ENCODE assay signal across 21 mouse cellular contexts in the genomic region with DNA sequence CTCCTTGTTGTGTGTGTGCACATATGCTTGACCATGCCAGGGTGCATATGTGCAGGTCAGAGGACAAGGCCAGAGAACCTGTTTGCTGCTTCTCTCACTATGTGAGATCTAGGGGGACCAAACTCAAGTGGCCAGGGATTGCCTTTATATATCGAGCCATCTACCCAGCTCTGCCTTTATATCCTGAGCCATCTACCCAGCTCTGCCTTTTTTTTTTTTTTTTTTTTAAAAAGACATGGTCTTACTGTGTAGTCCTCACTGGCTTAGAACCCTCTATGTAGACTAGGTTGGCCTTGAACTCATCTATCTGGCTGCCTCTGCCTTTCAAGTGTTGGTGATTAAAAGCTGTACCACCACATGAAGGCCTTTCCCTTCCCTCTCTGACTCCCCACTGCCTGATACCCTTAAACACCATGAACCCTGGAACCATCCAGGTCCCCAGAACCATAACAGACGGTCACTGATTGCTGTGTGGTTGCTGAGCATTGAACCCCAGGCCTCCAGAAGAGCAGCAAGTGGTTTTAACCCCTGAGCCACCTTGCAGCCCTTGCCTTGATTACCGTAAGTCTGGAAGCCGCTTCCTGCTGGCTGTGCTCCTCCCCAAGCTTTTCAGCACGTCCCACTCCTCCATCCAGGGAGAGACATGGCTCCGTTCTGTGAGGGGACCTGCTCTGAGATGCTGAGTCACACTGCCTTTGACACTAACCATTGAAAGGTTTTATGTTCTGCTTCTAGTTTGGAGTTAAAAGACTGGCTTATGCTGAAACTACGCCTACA. TPM values are rescaled to one million over a fixed set of nuclear protein-coding genes. Genes with fewer than 3 reads are reported as not detected.
DNase-seq lines count a peak whose midpoint lies in the region; ATAC-seq and TF ChIP-seq lines count a peak whose summit lies in the region.
"Had no signal": no experiment of that assay in that cellular context is flagged by ENCODE, and none has a peak within 500 bp of the region (broad histone marks: within the 10 kb centered on the region; RNA-seq: fewer than 3 reads in every experiment).

No protein-coding gene starts in this region.

- H3K27ac ChIP-seq in ES-E14 (ENCODE audit: insufficient read depth, low read depth, low read length, poor library complexity, severe bottlenecking): no peak overlapping the region
- H3K27ac ChIP-seq in embryonic facial prominence, embryonic 14.5 days (replicated peaks; ENCODE audit: low read depth, low read length): no peak overlapping the region
- H3K27ac ChIP-seq: forebrain, embryonic 12.5 days; heart, adult 2 months; hindbrain, embryonic 10.5 days had no signal

- intact Hi-C loops in left cerebral cortex, postnatal 36 days (cut with DNase I): no loop called here

- no peak overlapping the region for H3K4me2 ChIP-seq in embryonic facial prominence, embryonic 14.5 days (ENCODE audit: low read depth, low read length)
- H3K4me2 ChIP-seq: forebrain, embryonic 12.5 days; heart, embryonic 12.5 days had no signal

- H3K9ac ChIP-seq in ES-E14 (ENCODE audit: insufficient read depth, low read depth, low read length, poor library complexity, severe bottlenecking): peak overlapping the region; percentile 18; the same call in 1 of the 2 replicates
- peak overlapping the region; percentile 2; the same call in 1 of the 2 replicates for H3K9ac ChIP-seq in embryonic facial prominence, embryonic 14.5 days (ENCODE audit: low read depth, low read length)
- H3K9ac ChIP-seq: forebrain, embryonic 12.5 days; heart, embryonic 12.5 days had no signal

- peaks cover 80% of the 10 kb centered on the region for H3K36me3 ChIP-seq in E14TG2a.4 (ENCODE audit: insufficient read depth, low read length)
- H3K36me3 ChIP-seq in ES-E14 (ENCODE audit: control insufficient read depth, insufficient read depth, low read length, poor library complexity, severe bottlenecking): peaks cover 25% of the 10 kb centered on the region
- H3K36me3 ChIP-seq in embryonic facial prominence, embryonic 14.5 days (ENCODE audit: control insufficient read depth, insufficient read depth, low read length): peaks cover 55% of the 10 kb centered on the region

- H3K4me3 ChIP-seq in E14TG2a.4 (replicated peaks; ENCODE audit: low read length) (peak overlapping the region; percentile 37; the same call in 1 of the 2 replicates), ES-E14 (ENCODE audit: insufficient read depth in 1 of 2, low read depth in 1 of 2, low read length in 2 of 2, poor library complexity in 1 of 2, severe bottlenecking in 1 of 2) (no peak overlapping the region)
- no peak overlapping the region for H3K4me3 ChIP-seq in embryonic facial prominence, embryonic 14.5 days (ENCODE audit: low read depth, low read length)
- H3K4me3 ChIP-seq: forebrain, embryonic 12.5 days; heart, adult 2 months; heart, embryonic 12.5 days; hindbrain, embryonic 10.5 days had no signal

- ATAC-seq in embryonic facial prominence, embryonic 14.5 days (ENCODE audit: low read depth): no peak
- ATAC-seq: forebrain, embryonic 16.5 days; hindbrain, embryonic 16.5 days; inflammation-experienced regulatory T-cells, adult 6 months; Patski had no signal

- 90% methylated on average over 7 of the region's 7 CpGs for WGBS in embryonic facial prominence, embryonic 14.5 days

- H3K4me1 ChIP-seq in E14TG2a.4 (replicated peaks; ENCODE audit: low read depth, low read length) (peaks cover 66% of the 10 kb centered on the region), ES-E14 (ENCODE audit: control insufficient read depth in 2 of 2, insufficient read depth in 2 of 2, low read length in 2 of 2, poor library complexity in 1 of 2) (peaks cover 5 to 13% of the 10 kb centered on the region in 2 experiments; a peak in 2 of 4 replicates)
- H3K4me1 ChIP-seq in embryonic facial prominence, embryonic 14.5 days (ENCODE audit: control insufficient read depth, insufficient read depth, low read length): peaks cover 13% of the 10 kb centered on the region

- no peak for TF ChIP-seq CTCF in E14TG2a.4 (conservative IDR thresholded peaks at IDR 0.05; ENCODE audit: low read length)

- DNase-seq in heart, adult 11 months: peak; percentile 88
- no peak for DNase-seq in heart, adult 9 months (ENCODE audit: low spot score in 2 of 2)
- DNase-seq in ES-E14 (ENCODE audit: low read depth, low spot score): no peak
- DNase-seq in embryonic facial prominence, embryonic 14.5 days (ENCODE audit: low spot score): no peak
- DNase-seq in frontal cortex, postnatal 14 days (ENCODE audit: low spot score in 2 of 2): no peak
- DNase-seq in left cerebral cortex, postnatal 36 days (ENCODE audit: low spot score in 2 of 2): no peak
- no peak for DNase-seq in cerebellum, postnatal 25 days
- DNase-seq: adrenal gland, postnatal 14 days; cerebellum, adult 11-12 months; cerebellum, adult 9-10 months; cerebellum, postnatal 36 days; heart, adult 2 months; kidney, adult 18-20 months had no signal

- H3K27me3 ChIP-seq in E14TG2a.4 (ENCODE audit: insufficient read depth, low read length): no peaks in the 10 kb centered on the region
- H3K27me3 ChIP-seq in embryonic facial prominence, embryonic 14.5 days (replicated peaks; ENCODE audit: control insufficient read depth, insufficient read depth, low read length): no peaks in the 10 kb centered on the region
- H3K27me3 ChIP-seq: forebrain, embryonic 12.5 days; heart, embryonic 12.5 days; Patski had no signal

- in situ Hi-C loops in ES-E14 (cut with MboI; ENCODE audit: low sequenced_read_pairs in 2 of 2, unreplicated experiment in 2 of 2): no loop called here

- H3K9me3 ChIP-seq in E14TG2a.4 (ENCODE audit: low read length) (no peaks in the 10 kb centered on the region), ES-E14 (ENCODE audit: control insufficient read depth, insufficient read depth, low read depth, low read length) (no peaks in the 10 kb centered on the region)
- no peaks in the 10 kb centered on the region for H3K9me3 ChIP-seq in embryonic facial prominence, embryonic 14.5 days (ENCODE audit: control insufficient read depth, low read length)
- H3K9me3 ChIP-seq: forebrain, embryonic 12.5 days; heart, embryonic 12.5 days; hindbrain, embryonic 10.5 days had no signal

TF ChIP-seq in ES-E14, 5 proteins besides CTCF, POLR2A, EP300 and RAD21:
- TF ChIP-seq ZNF384 (IDR thresholded peaks at IDR 0.05; ENCODE audit: low read depth, low read length) (peak; percentile 67), HCFC1 (IDR thresholded peaks at IDR 0.05; ENCODE audit: borderline replicate concordance, insufficient read depth, low read length) (no peak), CHD2 (IDR thresholded peaks at IDR 0.05; ENCODE audit: low read depth, low read length) (no peak), ZC3H11A (IDR thresholded peaks at IDR 0.05; ENCODE audit: borderline replicate concordance, low read depth, low read length) (no peak), MAFK (IDR thresholded peaks at IDR 0.05; ENCODE audit: insufficient read depth, low read depth, low read length) (no peak)

RNA-seq across cellular contexts. Expression of a gene that starts 1.5 kb away (rescaled TPM):
- 27.2 and 28.5 TPM in 2 replicates for total RNA-seq in ES-E14 (2012; rRNA removed)
- polyA plus RNA-seq in embryonic facial prominence, embryonic 14.5 days (2014; fragmentation: Nextera tagmentation; extraction: Ambion mirVana): 10.5 and 11.2 TPM in 2 replicates
- 10 to 100 TPM; 12.3 to 14.0 TPM for total RNA-seq in left cerebral cortex, postnatal 36 days (2021)

RNA-seq across cellular contexts. Expression of a gene that starts 2.3 kb away (rescaled TPM):
- total RNA-seq in ES-E14 (2012; rRNA removed): 50.0 and 62.7 TPM in 2 replicates
- 47.4 and 49.2 TPM in 2 replicates for polyA plus RNA-seq in embryonic facial prominence, embryonic 14.5 days (2014; fragmentation: Nextera tagmentation; extraction: Ambion mirVana)
- 10 to 100 TPM; 36.1 to 47.5 TPM for total RNA-seq in left cerebral cortex, postnatal 36 days (2021)

RNA-seq across cellular contexts. Expression of a gene that starts 10.3 kb away (rescaled TPM):
- 30.6 and 31.9 TPM in 2 replicates for total RNA-seq in ES-E14 (2012; rRNA removed)
- polyA plus RNA-seq in embryonic facial prominence, embryonic 14.5 days (2014; fragmentation: Nextera tagmentation; extraction: Ambion mirVana): 51.2 and 56.1 TPM in 2 replicates
- total RNA-seq in left cerebral cortex, postnatal 36 days (2021): 10 to 100 TPM; 36.2 to 36.3 TPM

RNA-seq across cellular contexts. Expression of a gene that starts 15.0 kb away (rescaled TPM):
- total RNA-seq in ES-E14 (2012; rRNA removed): 3.8 and 7.3 TPM in 2 replicates
- 2.9 and 4.3 TPM in 2 replicates for polyA plus RNA-seq in embryonic facial prominence, embryonic 14.5 days (2014; fragmentation: Nextera tagmentation; extraction: Ambion mirVana)
- 10 to 100 TPM; 17.7 to 25.8 TPM for total RNA-seq in left cerebral cortex, postnatal 36 days (2021)

RNA-seq across cellular contexts. Expression of a gene that starts 41.6 kb away (rescaled TPM):
- total RNA-seq in ES-E14 (2012; rRNA removed): 0.45 and 1.5 TPM in 2 replicates
- polyA plus RNA-seq in embryonic facial prominence, embryonic 14.5 days (2014; fragmentation: Nextera tagmentation; extraction: Ambion mirVana): 0.32 and 0.67 TPM in 2 replicates
- 1 to 10 TPM; 3.3 to 5.8 TPM for total RNA-seq in left cerebral cortex, postnatal 36 days (2021)
- total RNA-seq: adrenal gland, postnatal 14 days had no signal
- polyA plus RNA-seq: inflammation-experienced regulatory T-cells, adult 6 months had no signal
